Mouse (Mus musculus): ENCODE measurements at regions not wholly inside any gene's neighbourhood (a gene's known extent, or its start where the extent isn't known, plus 50 kb on each side); places are given as distances from the start of the nearest gene placed in this dataset.

DNA sequence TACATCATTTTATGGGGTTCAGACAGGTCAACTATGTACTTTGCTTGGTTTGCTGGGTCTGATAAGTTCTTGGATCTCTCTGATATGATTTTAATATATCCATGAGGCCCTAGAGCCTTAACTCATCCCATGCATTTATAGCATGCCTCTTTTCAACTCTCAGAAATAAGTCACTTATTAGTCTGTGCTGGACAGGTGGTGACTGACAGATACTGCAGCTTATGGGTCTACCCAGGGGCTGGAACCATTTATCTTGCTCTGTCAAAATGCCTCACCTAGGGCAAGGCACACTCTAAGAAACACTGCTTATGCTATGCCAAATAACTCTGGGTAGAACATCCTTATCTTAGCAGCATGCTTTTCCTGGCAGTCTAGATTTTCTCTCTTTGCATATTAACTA, 225.6 kb downstream of the Mbnl1 start:
- no peak for DNase-seq

DNA sequence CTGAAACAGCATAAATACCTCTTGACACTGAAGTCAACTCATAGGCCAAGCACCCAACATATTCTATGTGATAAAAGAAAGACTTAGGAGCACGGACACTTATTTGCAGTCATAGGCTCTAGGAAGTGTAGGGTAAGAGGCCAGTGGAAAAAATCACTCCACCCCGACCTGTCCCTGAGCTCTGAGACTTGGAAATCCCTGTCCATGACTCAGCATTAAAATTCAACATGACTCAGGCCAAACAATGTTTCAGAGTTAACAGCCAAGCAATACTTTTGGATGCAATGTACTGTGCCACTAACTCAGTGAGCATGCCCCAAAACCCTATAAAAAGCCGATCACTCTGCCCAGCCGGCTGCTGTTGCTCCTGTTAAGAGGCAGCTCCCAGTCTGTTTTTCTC, 234.5 kb downstream of the Mbnl1 start:
- no peak for DNase-seq

DNA sequence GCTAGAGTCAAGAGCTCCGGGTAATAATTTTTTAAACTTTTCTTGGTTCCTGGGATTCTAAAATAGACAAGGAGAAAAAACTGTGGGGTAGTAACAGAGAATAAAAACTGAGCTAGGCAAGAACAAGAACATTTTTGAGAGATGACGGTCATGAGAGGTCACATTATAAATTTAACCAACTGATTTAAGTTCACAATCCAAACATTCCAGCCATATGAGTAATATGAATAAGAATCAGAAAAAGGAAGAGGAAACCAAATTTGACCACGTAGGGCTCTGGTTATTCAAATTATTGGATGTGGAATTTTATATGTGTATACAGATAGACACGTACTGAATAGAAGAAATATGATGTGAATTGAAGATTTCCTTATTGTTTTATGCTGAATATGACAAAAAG, 240.3 kb downstream of the Mbnl1 start:
- DNase-seq, result no peak

DNA sequence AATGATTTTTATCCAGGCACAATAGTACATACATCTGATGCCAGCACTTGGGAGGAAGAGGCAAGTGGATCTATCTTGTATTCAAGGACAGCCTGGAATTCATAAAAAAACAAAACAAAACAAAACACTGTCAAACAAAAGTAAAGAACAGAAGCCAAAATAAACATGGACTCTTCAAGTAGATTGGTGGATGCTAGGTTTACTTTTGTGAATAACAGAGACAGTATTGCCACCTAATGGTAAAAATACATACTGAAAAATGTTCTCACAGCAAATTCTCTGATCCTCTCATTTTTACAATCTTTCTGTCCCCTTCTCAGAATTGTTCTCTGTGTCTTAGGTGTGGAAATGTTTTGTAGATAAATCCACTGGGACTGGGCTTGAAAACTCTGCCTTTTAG, 247.7 kb downstream of the Mbnl1 start:
- no peak for DNase-seq

DNA sequence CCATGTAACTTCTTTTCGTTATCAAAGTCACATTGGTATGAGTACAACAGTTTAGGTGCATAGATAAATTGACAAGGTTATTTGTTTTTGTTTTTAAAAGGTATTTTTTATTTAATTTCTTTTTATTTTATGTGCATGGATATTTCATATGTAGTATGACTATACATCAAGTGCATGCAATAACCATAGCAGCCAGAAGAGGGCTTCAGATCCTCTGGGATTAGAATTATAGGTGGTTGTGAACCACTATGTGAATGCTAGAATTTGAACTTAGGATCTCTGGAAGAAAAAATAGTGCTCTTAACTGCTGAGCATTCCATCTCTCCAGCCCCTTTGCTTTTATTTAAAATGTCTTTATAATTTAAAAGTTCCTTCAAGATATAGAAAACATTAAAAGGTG, 258.7 kb downstream of the Mbnl1 start:
- no peak for DNase-seq

DNA sequence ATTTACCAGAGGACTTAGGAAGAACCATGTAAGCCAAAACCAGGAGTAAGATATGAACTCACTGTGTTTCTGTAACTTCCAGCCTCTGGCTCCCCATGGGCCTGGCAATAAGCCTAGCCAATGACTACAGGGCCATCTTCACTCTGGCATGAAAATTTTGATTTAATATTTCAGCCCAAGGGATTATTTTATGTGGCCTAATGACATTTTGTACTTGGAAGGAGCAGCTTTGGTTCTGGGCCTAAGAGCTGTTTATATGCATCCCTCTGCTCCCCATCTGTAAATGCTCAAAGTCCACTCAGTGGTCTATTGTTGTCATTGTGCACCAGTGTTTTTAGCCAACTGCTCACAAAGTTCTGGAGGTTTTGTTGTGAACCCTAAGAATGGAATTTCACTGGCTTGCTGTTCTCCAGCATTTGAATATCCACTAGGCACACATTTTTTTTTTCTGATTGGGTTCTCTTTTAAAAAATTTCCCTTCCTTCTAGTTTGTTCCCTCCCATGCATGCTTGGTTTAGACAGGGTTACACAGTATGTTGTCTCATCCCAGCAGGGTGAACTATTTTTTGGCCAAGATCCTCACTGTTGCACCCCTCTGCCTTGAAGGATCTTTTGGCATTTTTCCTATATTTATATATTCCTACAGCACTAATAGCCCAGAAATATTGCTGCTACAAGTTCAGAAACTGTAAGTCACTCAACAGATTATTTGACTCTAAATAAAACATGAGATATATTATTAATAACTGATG, 261.9 kb upstream of the P2ry1 start:
- DNase-seq, result peak; percentile 96

DNA sequence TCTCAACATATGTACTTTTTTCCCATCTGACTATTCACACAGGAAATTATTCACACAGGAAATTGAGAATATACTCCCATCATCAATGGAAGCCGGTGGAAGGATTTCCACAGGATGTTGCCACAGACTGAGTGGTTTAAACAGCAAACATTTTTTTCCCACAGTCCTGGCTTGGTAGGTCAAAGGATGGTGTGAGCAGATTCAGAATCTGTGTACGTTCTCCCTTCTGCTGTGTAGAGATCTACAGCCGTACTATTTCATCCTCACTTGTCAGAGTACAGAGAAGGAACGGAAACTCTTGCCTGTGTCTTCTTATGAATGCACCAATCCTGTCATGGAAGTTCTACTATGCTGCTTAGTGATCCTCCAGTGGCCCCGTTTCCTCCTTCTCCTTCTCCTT, 261.2 kb upstream of the P2ry1 start:
- no peak for DNase-seq

DNA sequence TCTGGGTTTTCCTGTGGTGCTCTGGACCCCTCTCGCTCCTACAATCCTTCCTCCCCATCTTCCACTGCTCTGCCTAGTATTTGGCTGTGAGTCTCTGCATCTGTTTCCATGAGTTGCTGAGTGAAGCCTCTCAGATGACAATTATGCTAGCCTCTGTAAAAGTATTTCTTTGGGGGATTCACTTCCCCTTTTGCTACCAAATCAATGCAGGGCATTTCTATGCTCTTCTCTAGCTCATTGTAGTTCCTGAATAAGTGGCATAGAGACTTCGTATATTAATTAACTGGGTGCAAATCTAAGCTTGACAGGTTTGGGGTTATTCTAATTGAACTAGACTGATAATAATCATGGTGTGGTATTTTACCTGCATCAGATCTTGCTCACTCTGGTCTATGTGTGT, 260.4 kb upstream of the P2ry1 start:
- no peak for DNase-seq

DNA sequence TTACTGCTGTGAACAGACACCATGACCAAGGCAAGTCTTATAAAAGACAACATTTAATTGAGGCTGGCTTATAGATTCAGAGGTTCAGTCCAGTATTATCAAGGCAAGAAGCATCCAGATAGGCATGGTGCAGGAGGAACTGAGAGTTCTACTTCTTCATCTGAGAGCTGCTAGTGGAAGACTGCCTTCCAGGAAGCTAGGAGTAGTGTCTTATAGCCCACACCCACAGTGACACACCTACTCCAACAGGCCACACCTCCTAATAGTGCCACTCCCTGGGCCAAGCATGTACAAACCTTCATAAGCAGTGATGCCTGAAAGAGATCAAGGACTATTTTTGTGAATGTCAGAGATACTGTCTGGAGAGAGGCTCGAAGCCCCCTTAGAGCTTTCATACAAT, 257.5 kb upstream of the P2ry1 start:
- no peak for DNase-seq

DNA sequence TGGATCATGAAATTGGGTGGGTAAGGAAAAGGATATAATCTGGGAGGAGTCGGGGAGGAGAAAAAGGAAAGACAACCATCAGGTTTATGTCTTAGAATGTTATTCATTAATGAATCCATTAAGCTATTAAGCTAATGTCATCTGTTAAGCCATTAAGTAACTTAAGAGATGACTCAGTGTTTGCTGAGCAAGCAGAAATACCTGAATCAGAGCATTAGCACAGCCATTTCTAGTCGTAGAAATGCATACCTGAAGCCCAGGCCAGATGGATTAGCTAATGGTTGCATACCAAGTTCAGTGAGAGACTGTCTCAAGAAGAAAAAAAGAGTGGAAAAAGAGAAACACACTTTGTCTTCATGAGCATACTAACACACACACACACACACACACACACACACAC, 244.0 kb upstream of the P2ry1 start:
- DNase-seq, result no peak

DNA sequence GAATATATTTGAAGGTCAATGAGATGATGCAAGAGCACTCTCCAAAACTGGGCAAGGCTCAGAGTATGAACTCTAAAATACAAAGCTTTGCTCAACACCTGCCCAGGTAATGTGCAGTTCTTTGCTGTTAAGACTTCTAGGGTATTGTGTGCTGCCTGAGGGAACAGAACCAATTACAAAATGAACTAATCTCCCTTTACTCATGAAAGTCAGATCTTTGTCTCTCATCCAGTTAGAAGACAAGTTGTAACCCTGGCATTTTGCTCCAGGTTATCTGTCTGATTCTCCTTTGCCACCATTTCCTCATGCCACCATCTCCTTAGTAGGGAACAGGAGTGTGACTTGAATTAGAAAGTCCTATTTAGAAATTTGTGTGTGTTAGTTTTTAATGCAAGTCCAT, 243.5 kb upstream of the P2ry1 start:
- no peak for DNase-seq

DNA sequence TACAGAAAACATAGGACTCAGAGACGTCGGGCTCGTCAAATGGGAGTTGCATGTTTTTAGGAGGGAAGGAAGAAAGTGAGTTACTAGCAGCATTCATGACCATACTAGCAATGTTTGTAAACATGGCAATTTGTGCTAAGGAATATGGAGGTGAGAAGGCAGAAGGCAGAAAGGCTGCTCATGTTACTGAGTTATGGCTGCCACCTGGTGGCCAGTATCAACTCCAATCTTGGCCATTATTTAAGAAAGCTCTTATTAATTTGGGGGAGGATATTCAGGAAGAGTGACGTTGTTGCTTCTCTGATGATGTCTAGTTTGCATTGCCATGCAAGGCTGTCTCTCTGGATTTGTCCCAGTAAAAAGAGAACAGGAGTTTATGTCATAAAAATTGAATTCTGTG, 239.7 kb upstream of the P2ry1 start:
- DNase-seq, result no peak

DNA sequence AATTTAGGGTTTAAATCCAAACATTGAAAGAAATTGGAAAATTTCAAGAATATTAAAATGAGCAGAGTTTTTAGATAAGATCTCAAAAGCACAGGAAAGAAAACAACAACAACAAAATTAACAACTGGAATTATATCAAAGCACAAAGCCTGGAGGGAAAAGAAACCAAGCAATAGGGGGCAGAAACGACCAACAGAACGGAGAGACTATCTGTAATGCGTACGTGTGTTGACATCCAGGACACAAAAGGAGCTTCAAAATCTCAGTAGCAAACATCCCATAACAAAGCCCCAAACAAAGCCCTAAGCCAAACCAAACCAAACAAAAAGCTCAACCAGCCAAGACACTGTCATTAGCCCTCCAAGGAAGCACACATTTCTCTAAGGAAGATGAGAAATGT, 237.5 kb upstream of the P2ry1 start:
- DNase-seq, result no peak

DNA sequence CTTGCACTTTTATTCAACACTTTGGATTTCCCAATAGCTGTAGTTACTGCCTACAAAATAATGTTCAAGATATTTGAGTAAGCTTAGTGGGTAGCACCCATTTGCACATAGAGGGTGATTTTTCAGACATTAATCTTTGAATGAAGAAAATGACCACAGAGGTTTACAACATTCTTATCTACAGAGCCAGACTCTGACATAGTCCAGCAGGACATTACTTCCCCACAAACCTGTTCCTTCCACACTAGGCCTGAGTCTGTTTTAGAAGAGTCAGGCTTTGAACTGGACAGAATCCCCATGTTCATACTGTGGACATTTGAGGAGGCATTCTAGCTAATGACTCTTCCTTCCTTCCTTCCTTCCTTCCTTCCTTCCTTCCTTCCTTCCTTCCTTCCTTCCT, 233.6 kb upstream of the P2ry1 start:
- DNase-seq, result no peak

DNA sequence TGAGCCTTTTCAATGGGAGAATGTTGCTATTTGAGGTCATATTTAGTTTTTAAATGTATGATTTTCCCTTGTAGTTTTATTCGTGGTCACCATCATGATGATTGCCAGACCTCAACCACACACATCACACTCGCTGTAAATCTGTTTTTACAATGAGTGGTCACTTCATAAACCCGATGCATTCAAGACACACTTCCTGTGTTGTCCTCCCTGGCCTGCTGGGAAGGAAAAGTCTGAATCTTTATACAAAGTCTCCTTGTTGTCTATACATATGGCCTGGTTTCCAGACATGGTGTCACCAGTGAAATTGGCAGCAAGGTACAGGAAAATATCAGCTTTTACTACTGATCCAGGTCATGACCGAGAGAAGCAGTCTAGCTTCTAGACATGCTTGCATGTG, 230.7 kb upstream of the P2ry1 start:
- DNase-seq, result no peak

DNA sequence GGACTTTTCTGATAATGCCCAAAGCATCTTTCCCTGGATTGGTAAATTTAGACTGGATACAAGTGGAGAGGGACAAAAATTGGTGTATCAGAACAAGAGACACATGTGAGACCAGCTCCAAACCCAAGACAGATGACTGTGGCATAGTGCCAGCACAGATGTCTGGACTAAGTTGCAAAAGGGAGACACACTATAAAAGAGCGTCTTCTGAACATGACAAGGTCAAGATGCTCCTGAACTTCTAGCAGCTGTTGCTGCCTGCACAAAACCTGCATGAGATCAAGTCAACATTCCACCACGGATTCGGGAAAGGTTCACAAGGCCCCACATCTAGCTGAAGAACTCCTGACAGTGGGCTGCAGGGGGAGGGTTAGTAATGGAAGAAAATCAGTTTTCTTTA, 229.2 kb upstream of the P2ry1 start:
- peak; percentile 93 for DNase-seq

DNA sequence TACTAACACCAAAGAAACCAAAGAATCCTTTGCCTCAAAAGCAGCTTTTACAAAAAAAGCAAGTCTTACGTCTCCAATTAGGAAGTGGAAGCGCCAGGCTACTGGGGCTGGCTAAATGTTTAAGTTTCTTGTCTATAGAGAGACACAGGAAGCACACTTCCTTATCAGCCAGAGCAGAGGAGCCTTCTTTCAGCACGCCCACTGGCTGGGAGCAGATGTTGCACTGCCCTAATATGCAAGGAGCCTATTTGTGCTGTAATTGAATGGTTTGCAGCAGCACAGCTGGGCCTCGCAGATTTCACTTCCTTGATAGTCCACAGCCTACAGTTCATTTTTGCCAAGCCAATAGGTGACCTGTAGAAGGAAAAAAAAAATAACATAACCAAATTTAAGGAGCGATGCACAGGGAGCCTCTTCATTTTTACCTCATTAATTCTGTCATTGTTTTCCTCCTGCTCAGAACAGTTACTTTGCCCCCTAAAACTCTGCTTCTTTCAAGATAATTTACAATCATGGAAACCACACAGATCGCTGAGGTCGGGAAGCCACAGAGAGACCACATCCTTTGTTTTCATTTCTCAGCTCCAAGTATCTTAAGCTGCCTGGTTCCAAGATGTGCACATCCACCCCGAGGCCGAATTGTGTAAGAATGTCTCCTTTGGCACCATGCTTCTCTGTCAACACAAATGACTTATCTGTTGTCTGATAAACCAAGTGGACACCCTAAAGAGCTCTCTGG, 217.3 kb upstream of the P2ry1 start:
- DNase-seq, result peak; percentile 98

DNA sequence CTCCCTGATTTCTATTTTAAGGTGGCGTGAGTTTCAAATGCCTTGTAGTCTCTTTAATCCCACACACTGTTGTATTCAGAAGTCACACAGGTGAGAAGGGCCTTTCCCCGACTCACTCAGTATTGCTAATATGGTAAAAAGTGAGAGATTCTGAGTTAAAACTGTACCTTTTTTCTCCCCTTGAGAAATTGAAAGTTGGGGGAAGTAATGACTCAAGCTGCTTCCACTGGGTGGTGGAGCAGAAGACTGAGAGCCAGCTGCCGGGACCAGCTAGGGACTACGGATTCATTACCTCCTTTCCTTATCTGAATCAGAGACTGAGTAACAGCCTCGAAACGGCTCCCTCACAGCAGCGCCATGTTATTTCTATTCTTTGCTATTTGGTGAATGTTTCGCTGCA, 214.6 kb upstream of the P2ry1 start:
- peak; percentile 90 for DNase-seq

DNA sequence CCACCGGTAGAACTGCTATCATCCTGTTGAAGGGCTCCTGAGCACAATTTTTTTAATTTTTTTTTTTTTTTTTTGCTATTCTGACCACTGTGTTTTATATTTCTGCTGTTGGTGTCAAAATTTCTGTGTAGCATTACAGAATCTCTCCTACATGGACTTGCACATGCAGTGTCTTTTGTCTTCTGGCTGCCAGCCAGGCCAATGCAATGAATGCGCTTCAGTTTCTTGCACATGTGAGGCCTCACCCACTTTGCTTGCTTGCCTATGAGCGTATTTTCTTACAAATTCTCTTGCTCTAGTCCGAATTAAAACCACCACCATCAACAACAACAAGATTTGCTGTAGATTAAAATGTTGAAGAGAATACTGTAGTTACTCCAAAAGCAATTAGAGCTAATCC, 213.2 kb upstream of the P2ry1 start:
- no peak for DNase-seq

DNA sequence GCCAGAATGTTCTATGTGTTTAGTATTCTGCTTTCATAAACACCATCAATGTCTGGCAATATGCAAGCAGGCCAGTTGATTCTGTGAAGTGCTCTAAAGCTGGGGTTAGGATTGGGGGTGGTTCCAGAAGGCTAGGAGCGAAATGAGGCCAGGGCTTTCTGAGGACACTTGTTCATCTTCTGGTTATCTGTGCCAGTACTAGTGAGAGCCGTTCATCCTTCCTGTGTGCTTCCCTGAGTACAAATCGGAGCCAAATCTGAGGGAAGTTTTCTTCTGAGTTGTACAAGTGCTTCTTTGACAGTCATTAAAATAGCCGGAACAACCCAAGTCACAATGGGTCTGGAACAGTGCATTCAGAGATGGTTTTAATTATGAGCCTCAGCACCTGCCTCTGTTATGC, 210.4 kb upstream of the P2ry1 start:
- DNase-seq, result peak; percentile 87

DNA sequence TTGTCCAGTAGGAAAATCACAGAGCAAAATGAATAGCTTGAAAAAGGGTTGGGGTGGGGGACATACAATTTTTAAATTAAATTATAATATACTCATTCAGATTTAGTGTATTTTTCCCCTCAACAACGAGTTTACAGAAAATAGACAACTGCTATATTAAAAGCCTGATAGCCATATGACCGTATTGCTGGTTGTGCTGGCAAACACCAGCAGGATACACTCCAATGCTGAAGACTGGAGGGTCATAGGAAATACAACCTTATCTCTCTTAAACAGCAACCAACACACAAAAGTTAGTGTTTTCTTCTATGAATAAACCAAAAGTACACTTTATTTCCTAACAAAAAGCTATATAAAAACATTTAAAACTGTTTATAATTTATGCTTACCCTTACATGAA, 206.4 kb upstream of the P2ry1 start:
- DNase-seq, result no peak

DNA sequence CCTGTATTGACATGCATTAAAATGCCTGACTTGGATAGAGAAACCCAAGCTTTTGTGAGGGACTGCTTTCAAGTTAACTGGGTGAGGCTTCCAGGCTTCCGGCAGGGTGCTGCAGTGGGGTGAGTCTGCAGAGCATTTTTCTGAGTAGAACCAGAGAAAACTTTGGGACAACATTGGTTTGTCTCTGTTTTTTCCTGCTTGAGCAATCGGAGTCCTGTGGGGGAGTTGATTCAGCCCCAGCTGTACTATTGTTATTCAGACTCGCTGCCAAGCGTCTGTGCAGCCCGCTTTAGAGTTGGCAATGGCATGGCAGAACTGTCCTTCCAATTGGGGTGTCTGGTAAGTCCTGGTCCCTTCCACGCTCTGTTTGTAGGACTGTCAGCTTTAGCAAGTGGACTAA, 204.8 kb upstream of the P2ry1 start:
- peak; percentile 96 for DNase-seq

DNA sequence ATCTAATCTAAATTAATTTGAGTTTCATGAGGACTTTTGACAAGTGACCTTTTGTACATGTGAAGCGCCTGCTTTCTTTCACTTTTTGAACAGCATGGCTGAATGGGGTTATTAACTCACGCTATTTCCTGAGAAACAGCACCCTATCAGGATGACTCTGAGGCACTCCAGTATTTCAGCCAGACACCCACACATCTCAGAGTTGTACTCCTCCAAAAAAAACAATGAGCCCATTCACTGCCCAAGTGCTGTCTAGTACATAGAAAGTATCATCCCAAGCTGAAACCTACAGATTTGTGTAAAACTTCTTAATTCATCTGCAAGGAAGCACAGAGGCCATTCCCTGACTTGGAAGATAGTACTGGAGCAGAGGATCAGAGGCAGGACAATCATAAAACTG, 204.1 kb upstream of the P2ry1 start:
- DNase-seq, result peak; percentile 92

DNA sequence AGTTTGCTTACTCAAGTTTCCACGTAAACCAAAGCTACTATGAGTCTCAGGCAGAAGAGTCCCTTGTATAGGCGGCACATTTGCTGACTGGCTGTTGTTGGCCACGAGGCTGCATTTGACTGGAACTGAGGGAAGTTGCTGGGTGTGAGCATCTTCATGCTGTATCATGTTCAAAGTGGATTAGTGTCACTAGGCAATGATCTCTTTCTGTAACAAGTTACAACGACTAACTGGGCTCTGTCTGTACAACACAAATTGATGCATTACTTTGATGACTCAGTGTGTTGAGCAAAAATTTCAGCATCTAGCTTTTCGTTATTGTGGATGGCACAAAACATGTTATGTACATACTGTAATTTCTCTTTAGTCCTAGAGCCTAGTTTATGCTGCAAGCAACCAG, 203.7 kb upstream of the P2ry1 start:
- DNase-seq, result peak; percentile 80

DNA sequence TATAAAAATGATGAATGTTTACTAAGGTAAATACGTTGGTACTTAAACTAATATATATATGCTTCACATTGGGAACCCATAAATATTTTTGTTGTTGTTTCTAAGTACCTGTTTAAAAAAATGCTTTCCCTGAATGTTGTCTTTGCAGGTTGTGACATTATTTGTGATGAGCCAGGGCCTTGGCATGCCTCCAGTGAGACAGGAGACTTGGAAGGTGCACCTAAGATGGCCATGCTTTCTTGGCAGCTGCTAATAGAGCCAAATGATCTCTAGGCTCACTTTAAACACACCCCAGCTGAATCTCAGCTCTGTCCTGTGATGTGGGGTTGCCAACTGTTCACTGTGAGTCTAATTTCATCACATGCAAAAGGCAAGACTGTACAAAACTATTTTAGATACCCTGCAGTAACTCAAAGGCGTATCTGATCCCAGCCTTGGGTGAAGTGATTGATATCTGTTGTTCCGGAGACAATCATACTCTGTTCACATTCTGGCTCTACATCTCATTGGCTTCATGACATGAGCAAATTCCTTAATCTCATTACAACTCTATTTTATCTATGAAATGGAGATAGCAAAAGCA, 197.8 kb upstream of the P2ry1 start:
- DNase-seq, result no peak
